Mouse (Mus musculus) liver, embryonic 13.5 days (tissue): ENCODE results near the gene Eps15. TPM values are rescaled to one million over a fixed set of nuclear protein-coding genes. Genes with fewer than 3 reads are reported as not detected.

Source experiments
- ATAC-seq: fragments of 200-750 bp; cut with Nextera tagmentation; 2 replicates; pipeline ENCODE4 v1.8.0; 2017; ENCODE audit warnings: low read depth, mild to moderate bottlenecking, moderate number of reproducible peaks, moderate library complexity
- DNase-seq: peaks from one replicate; pipeline ENCODE4 v3.0.0; 2022
- H3K27ac ChIP-seq: fragments of 300-500 bp; sonication (generic); 2 replicates; pipeline ENCODE4 v1.5.1; 2015; ENCODE audit warnings: moderate library complexity, mild to moderate bottlenecking, inconsistent platforms
- H3K27me3 ChIP-seq: fragments of 300-500 bp; sonication (generic); 2 replicates; pipeline ENCODE4 v1.6.1; 2015; ENCODE audit warnings: mild to moderate bottlenecking, inconsistent platforms
- H3K36me3 ChIP-seq: fragments of 300-500 bp; sonication (generic); 2 replicates; pipeline ENCODE4 v1.6.1; 2015; ENCODE audit warnings: mild to moderate bottlenecking, inconsistent platforms
- H3K4me1 ChIP-seq: fragments of 300-500 bp; sonication (generic); replicated peaks from 2 replicates; pipeline ENCODE4 v1.6.1; 2015; ENCODE audit warnings: inconsistent platforms
- H3K4me2 ChIP-seq: fragments of 300-500 bp; sonication (generic); 2 replicates; pipeline ENCODE4 v1.6.1; 2015; ENCODE audit warnings: inconsistent platforms, mild to moderate bottlenecking, moderate library complexity
- H3K4me3 ChIP-seq: fragments of 300-500 bp; sonication (generic); replicated peaks from 2 replicates; pipeline ENCODE4 v1.5.1; 2015; ENCODE audit warnings: mild to moderate bottlenecking, inconsistent platforms
- H3K9ac ChIP-seq: fragments of 300-500 bp; sonication (generic); 2 replicates; pipeline ENCODE4 v1.6.1; 2015; ENCODE audit warnings: mild to moderate bottlenecking, inconsistent platforms
- H3K9me3 ChIP-seq: fragments of 300-500 bp; sonication (generic); replicated peaks from 2 replicates; pipeline ENCODE4 v1.6.1; 2016; ENCODE audit warnings: inconsistent platforms
- WGBS: fragments of 180-500 bp; shearing (Covaris S2); methylation state at CpG from one replicate; pipeline ENCODE4 v1.1.7; 2015; ENCODE audit not compliant: insufficient replicate concordance; 5-methylcytosine and 5-hydroxymethylcytosine counted together
- polyA plus RNA-seq: library from polyadenylated mRNA; unstranded; fragments of >200 nt; fragmentation: Nextera tagmentation; extraction: Ambion mirVana; gene quantifications from 2 replicates; pipeline ENCODE4 v1.2.1, GENCODE M21; 2015

Eps15 gene
- polyA plus RNA-seq, 1 experiment from 2014 or later = 36.2 TPM

DNA sequence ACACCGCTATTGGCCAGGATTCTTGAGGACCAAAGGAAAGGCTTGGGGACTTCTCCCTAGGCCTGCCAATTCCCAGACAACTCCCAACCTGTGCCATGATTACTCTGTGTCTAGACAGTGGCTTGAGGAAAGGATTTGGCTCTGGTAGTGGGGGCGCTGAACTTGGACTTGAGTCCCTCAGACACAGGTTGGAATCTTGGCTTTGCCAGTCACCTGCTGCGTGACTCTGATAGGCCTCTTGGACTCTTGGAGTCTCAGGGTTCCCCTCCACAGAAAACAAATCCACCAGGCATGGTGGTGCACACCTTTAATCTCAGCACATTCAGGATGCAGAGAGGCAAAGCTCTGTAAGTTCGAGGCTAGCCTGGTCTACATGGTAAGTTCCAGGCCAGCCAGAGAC is 139.5 kb downstream of the Eps15 start:
- H3K27ac ChIP-seq = no peak overlapping the region
- H3K4me1 ChIP-seq = peaks cover 26% of the 10 kb centered on the region
- no peak overlapping the region for H3K4me3 ChIP-seq
- WGBS = 76% methylated on average over 4 of the region's 4 CpGs
- no peak overlapping the region for H3K4me2 ChIP-seq
- H3K9me3 ChIP-seq = no peaks in the 10 kb centered on the region
- DNase-seq (no peak), ATAC-seq (no peak)
- no peak overlapping the region for H3K9ac ChIP-seq
- no peaks in the 10 kb centered on the region for H3K27me3 ChIP-seq
- 0 out of 2 replicates have a peak, but pooled peaks cover 4% of the 10 kb centered on the region for H3K36me3 ChIP-seq

DNA sequence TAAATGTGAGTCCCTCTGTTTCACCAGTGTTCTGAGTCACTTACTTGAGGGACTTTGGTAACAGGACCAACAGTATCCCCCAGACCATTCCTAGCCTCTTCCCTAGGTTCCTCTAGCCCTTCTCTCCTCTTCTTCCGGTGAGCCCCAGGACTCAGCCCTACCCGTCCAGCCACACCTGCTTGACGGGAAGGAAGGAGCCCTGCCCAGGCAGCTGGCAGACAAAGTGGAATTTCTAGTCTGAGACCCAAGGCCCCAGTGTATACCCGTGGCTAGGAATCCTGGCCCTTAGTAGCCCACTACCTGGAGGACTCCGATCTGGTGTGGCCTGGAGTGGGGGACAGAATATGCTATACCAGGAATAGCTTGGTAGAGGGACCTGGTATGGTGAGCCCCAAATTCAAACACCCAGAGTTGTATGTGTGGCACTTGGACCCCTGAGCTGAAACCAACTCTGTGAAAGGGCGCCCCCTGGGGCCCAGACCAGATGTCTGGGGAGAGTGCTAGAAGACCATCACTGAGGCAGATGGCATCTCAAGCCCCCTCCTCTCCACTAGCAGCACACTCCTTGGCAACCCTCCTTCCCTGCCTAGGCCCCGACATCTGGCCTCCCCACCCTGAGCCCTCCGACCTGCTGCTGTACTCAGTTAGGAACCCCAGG is 140.2 kb downstream of the Eps15 start:
- peak; percentile 51; the same call in 1 of the 2 replicates for ATAC-seq
- WGBS = 60% methylated on average over 8 of the region's 8 CpGs
- no peak overlapping the region for H3K27ac ChIP-seq

DNA sequence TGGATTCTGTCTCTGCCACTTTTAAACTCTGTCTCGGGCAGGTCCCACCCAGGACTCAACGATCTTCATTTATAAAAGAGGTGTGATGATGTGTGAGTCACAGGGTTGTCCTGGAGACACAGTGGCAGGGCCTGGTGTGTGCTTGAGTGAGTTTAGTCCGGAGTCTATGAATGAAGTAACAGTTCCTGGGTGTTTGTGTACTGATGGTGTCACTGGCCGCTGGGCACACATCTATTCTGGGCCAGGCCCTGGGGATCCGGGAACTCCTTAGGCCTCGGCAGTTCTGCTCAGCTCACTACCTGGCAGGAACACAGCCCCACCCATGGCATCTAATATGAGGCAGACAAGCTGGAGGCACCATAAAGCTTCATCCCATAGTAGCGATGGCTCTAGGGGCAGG is 141.5 kb downstream of the Eps15 start:
- H3K27me3 ChIP-seq = no peaks in the 10 kb centered on the region
- no peaks in the 10 kb centered on the region for H3K9me3 ChIP-seq
- peaks cover 29% of the 10 kb centered on the region for H3K4me1 ChIP-seq
- H3K4me2 ChIP-seq = no peak overlapping the region
- 0 out of 2 replicates have a peak, but pooled peaks cover 4% of the 10 kb centered on the region for H3K36me3 ChIP-seq
- 81% methylated on average over 7 of the region's 7 CpGs for WGBS
- ATAC-seq = no peak
- H3K27ac ChIP-seq = no peak overlapping the region
- no peak overlapping the region for H3K9ac ChIP-seq
- no peak for DNase-seq
- H3K4me3 ChIP-seq = no peak overlapping the region

More for the DNA sequence above, 140.2 kb downstream of the Eps15 start:
- Histone ChIP-seq H3K4me3 (no peak overlapping the region), H3K4me1 (peaks cover 21% of the 10 kb centered on the region), H3K27me3 (no peaks in the 10 kb centered on the region), H3K9ac (no peak overlapping the region), H3K9me3 (no peaks in the 10 kb centered on the region), H3K36me3 (0 out of 2 replicates have a peak, but pooled peaks cover 4% of the 10 kb centered on the region), H3K4me2 (no peak overlapping the region)
- no peak for DNase-seq

DNA sequence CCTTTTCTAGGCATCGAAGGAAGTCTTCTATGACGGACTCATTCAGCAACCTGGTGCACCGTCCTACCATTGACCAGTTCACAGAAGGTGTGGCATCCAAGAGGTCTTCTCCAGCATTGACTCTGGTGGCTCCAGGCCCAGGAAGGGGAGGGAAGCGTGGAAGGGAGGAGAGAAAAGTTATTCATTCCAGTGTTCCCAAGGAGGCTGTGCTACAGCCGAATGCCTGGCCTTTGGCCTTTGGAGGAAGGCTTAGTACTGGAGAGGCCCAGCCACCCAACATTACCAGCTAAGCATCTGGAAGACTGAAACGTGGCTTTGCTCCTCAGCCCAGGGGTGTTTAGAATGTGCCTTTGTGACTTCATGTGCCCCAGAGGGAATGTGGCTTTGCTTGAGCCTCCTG is 142.4 kb downstream of the Eps15 start:
- Histone ChIP-seq H3K4me1 (peaks cover 29% of the 10 kb centered on the region), H3K9me3 (no peaks in the 10 kb centered on the region), H3K4me2 (no peak overlapping the region), H3K27me3 (no peaks in the 10 kb centered on the region), H3K27ac (no peak overlapping the region), H3K36me3 (0 out of 2 replicates have a peak, but pooled peaks cover 4% of the 10 kb centered on the region), H3K9ac (no peak overlapping the region), H3K4me3 (no peak overlapping the region)
- ATAC-seq (no peak), DNase-seq (no peak)
- 80% methylated on average over 6 of the region's 6 CpGs for WGBS

- DNase-seq (no peak), ATAC-seq (no peak)
- H3K4me2 ChIP-seq = no peak overlapping the region
- no peak overlapping the region for H3K9ac ChIP-seq
- 0 out of 2 replicates have a peak, but pooled peaks cover 3% of the 10 kb centered on the region for H3K27me3 ChIP-seq
- no peak overlapping the region for H3K27ac ChIP-seq
- WGBS = 48% methylated on average over 2 of the region's 2 CpGs
- H3K4me1 ChIP-seq = peaks cover 27% of the 10 kb centered on the region
- no peaks in the 10 kb centered on the region for H3K9me3 ChIP-seq
- H3K36me3 ChIP-seq = 0 out of 2 replicates have a peak, but pooled peaks cover 4% of the 10 kb centered on the region
- H3K4me3 ChIP-seq = no peak overlapping the region
These were observed 143.4 kb downstream of the Eps15 start for GRCm38 (mm10) chr4:109423438-109423837.

DNA sequence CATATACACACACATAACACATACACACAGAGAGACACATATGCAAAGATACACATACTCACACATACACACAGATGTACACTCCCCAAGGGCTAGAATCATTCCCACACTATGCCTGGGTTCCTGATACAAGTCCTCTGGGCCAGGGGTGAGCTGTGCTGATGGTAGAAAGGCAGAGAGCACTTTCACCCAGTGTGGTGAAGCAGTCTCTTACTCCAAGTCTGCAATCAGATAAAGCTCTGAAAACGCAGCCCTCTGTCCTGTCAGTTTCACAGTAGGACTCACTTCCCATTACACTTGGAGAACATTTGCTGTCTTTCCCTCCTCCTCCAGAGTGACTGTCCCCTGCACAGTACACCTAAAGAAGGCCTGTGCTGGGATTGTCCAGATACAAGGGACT is 147.0 kb downstream of the Eps15 start:
- no peak overlapping the region for H3K4me2 ChIP-seq
- ATAC-seq (no peak), DNase-seq (no peak)
- no peak overlapping the region for H3K9ac ChIP-seq
- H3K27me3 ChIP-seq = 0 out of 2 replicates have a peak, but pooled peaks cover 3% of the 10 kb centered on the region
- 0 out of 2 replicates have a peak, but pooled peaks cover 3% of the 10 kb centered on the region for H3K36me3 ChIP-seq
- no peak overlapping the region for H3K4me3 ChIP-seq
- H3K27ac ChIP-seq = no peak overlapping the region
- 8% methylated on average over 1 of the region's 1 CpGs for WGBS
- peaks cover 26% of the 10 kb centered on the region for H3K4me1 ChIP-seq
- H3K9me3 ChIP-seq = no peaks in the 10 kb centered on the region

- Histone ChIP-seq H3K27me3 (0 out of 2 replicates have a peak, but pooled peaks cover 3% of the 10 kb centered on the region), H3K27ac (peak overlapping the region; percentile 44; the same call in 1 of the 2 replicates), H3K9ac (peak overlapping the region; percentile 18), H3K9me3 (no peaks in the 10 kb centered on the region), H3K4me3 (no peak overlapping the region), H3K4me2 (peak overlapping the region; percentile 27; the same call in 1 of the 2 replicates), H3K4me1 (peaks cover 46% of the 10 kb centered on the region), H3K36me3 (no peaks in the 10 kb centered on the region)
- no peak for DNase-seq
- whole genome bisulfite sequencing = 82% methylated on average over 7 of the region's 7 CpGs
- ATAC-seq = no peak
These were observed 150.2 kb downstream of the Eps15 start for GRCm38 (mm10) chr4:109430250-109430649.

DNA sequence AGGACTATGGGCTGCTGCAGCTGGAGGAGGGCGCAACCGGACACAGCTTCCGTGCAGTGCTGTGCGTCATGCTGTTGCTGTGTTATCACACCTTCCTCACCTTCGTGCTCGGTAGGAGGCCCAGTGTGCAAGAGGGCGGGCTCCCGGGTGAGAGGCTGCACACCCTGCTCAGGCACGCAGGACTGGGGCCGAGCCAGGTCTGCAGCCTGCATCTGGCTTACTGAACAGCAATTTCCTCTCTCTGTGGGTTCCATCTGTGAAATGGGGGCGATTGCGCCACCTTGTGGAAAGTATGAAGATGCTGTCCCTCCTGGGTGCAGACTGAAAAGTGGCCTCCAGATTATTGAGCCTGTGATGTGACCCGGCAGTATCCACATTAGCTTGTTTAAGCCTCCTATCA is 150.8 kb downstream of the Eps15 start:
- H3K9me3 ChIP-seq = no peaks in the 10 kb centered on the region
- 0 out of 2 replicates have a peak, but pooled peaks cover 3% of the 10 kb centered on the region for H3K27me3 ChIP-seq
- peak overlapping the region; percentile 27 for H3K4me2 ChIP-seq
- H3K9ac ChIP-seq = peak overlapping the region; percentile 18
- peaks cover 42% of the 10 kb centered on the region for H3K4me1 ChIP-seq
- ATAC-seq = peak; percentile 82
- H3K27ac ChIP-seq = peak overlapping the region; percentile 44
- WGBS = 29% methylated on average over 13 of the region's 13 CpGs
- H3K4me3 ChIP-seq = no peak overlapping the region; the same call in 1 of the 2 replicates
- no peaks in the 10 kb centered on the region for H3K36me3 ChIP-seq
- DNase-seq = peak; percentile 63

DNA sequence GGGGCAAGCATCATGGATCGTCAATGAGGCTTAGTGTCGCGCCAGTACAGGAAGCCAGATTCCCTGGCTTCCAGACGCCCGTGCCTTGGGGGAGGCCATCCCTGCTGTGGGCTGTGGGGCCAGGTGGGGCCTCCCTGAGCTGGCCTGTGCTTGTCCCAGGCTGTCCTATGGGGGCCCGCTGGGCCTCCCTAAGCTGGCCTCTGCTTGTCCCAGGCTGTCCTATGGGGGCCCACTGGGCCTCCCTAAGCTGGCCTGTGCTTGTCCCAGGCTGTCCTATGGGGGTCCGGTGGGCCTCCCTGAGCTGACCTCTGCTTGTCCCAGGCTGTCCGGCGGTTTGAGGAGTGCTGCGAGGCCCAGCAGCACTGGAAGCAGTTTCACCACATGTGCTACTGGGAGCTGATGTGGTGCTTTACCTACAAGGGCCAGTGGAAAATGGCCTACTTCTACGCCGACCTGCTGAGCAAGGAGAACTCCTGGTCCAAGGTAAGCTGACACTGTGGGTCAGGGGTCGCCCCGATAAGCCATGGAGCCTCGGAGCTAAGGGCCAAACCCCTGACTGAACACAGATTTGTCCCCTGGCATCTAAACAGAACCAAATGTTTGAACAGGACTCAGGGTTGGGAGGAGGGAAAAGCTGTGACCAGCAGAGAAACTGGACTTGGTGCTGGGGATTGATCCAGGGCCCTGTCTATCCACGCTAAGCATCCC is 152.8 kb downstream of the Eps15 start:
- H3K9ac ChIP-seq = no peak overlapping the region
- H3K4me3 ChIP-seq = no peak overlapping the region
- H3K27me3 ChIP-seq = 0 out of 2 replicates have a peak, but pooled peaks cover 3% of the 10 kb centered on the region
- H3K27ac ChIP-seq = peak overlapping the region; percentile 44
- no peak overlapping the region for H3K4me2 ChIP-seq
- no peaks in the 10 kb centered on the region for H3K9me3 ChIP-seq
- peaks cover 41% of the 10 kb centered on the region for H3K4me1 ChIP-seq
- ATAC-seq (peak; percentile 21; the same call in 1 of the 2 replicates), DNase-seq (no peak)
- 78% methylated on average over 16 of the region's 16 CpGs for WGBS
- H3K36me3 ChIP-seq = no peaks in the 10 kb centered on the region

GRCm38 (mm10) chr4:109433641-109434040 is 153.6 kb downstream of the Eps15 start:
- Histone ChIP-seq H3K4me3 (no peak overlapping the region), H3K9me3 (no peaks in the 10 kb centered on the region), H3K27me3 (no peaks in the 10 kb centered on the region), H3K4me2 (no peak overlapping the region), H3K27ac (peak overlapping the region; percentile 19; the same call in 1 of the 2 replicates), H3K36me3 (peaks cover 5% of the 10 kb centered on the region), H3K9ac (no peak overlapping the region), H3K4me1 (peaks cover 49% of the 10 kb centered on the region)
- DNase-seq = no peak
- ATAC-seq = no peak
- WGBS = 72% methylated on average over 6 of the region's 6 CpGs

GRCm38 (mm10) chr4:109434256-109434655 is 154.2 kb downstream of the Eps15 start:
- Histone ChIP-seq H3K9ac (no peak overlapping the region), H3K36me3 (peaks cover 8% of the 10 kb centered on the region), H3K4me1 (peaks cover 55% of the 10 kb centered on the region), H3K27me3 (no peaks in the 10 kb centered on the region), H3K4me3 (no peak overlapping the region), H3K4me2 (no peak overlapping the region), H3K27ac (0 out of 2 replicates have a peak overlapping the region, but pooled peaks have one; percentile 5), H3K9me3 (no peaks in the 10 kb centered on the region)
- ATAC-seq = no peak
- WGBS = 97% methylated on average over 1 of the region's 1 CpGs
- no peak for DNase-seq
